Mouse (Mus musculus) stomach, embryonic 16.5 days (tissue): ENCODE data around the gene Itpr3. TPM values are rescaled to one million over a fixed set of nuclear protein-coding genes. Genes with fewer than 3 reads are reported as not detected.

Source experiments
- ATAC-seq: fragments of 200-750 bp; cut with Nextera tagmentation; 2 replicates; pipeline ENCODE4 v1.8.0; 2017; ENCODE audit warnings: moderate number of reproducible peaks, moderate TSS enrichment; ENCODE audit not compliant: insufficient read depth, low FRiP score
- H3K27ac ChIP-seq: fragments of 300-500 bp; sonication (generic); 2 replicates; pipeline ENCODE4 v1.5.1; 2014; ENCODE audit warnings: low read length
- H3K27me3 ChIP-seq: fragments of 300-500 bp; sonication (generic); 2 replicates; pipeline ENCODE4 v1.6.1; 2014; ENCODE audit warnings: low read length, control low read depth, mixed read lengths; ENCODE audit not compliant: control insufficient read depth, insufficient read depth
- H3K36me3 ChIP-seq: fragments of 300-500 bp; sonication (generic); 2 replicates; pipeline ENCODE4 v1.6.1; 2014; ENCODE audit warnings: low read length; ENCODE audit not compliant: control insufficient read depth, insufficient read depth
- H3K4me1 ChIP-seq: fragments of 300-500 bp; sonication (generic); 2 replicates; pipeline ENCODE4 v1.6.1; 2014; ENCODE audit warnings: low read length, control low read depth, mixed read lengths; ENCODE audit not compliant: control insufficient read depth, insufficient read depth
- H3K4me2 ChIP-seq: fragments of 300-500 bp; sonication (generic); 2 replicates; pipeline ENCODE4 v1.6.1; 2014; ENCODE audit warnings: low read depth, low read length, mixed read lengths
- H3K4me3 ChIP-seq: fragments of 300-500 bp; sonication (generic); replicated peaks from 2 replicates; pipeline ENCODE4 v1.5.1; 2014; ENCODE audit warnings: mild to moderate bottlenecking, low read length
- H3K9ac ChIP-seq: fragments of 300-500 bp; sonication (generic); 2 replicates; pipeline ENCODE4 v1.6.1; 2014; ENCODE audit warnings: low read length
- H3K9me3 ChIP-seq: fragments of 300-500 bp; sonication (generic); replicated peaks from 2 replicates; pipeline ENCODE4 v1.6.1; 2016; ENCODE audit warnings: low read length, control low read depth; ENCODE audit not compliant: control insufficient read depth
- WGBS: fragments of 180-500 bp; shearing (Covaris S2); extraction: QIAGEN DNeasy Blood & Tissue Kit; methylation state at CpG from one replicate; pipeline ENCODE4 v1.1.7; 2014; 5-methylcytosine and 5-hydroxymethylcytosine counted together
- polyA plus RNA-seq: library from polyadenylated mRNA; unstranded; fragments of >200 nt; fragmentation: Nextera tagmentation; extraction: Ambion mirVana; gene quantifications from 2 replicates; pipeline ENCODE4 v1.2.1, GENCODE M21; 2015

The Itpr3 gene
- polyA plus RNA-seq, 1 experiment from 2014 or later: 15.0 TPM

- no peak overlapping the region for H3K4me3 ChIP-seq
- no peaks in the 10 kb centered on the region for H3K36me3 ChIP-seq
- ATAC-seq: no peak
- H3K4me1 ChIP-seq: peaks cover 8% of the 10 kb centered on the region; the same call in 1 of the 2 replicates
- WGBS: 83% methylated on average over 6 of the region's 6 CpGs
- H3K9ac ChIP-seq: no peak overlapping the region
- H3K27ac ChIP-seq: no peak overlapping the region
- H3K27me3 ChIP-seq: no peaks in the 10 kb centered on the region
- H3K9me3 ChIP-seq: no peaks in the 10 kb centered on the region
- no peak overlapping the region for H3K4me2 ChIP-seq
These were observed 101.3 kb downstream of the Itpr3 start for GRCm38 (mm10) chr17:27158439-27158838.

GRCm38 (mm10) chr17:27159169-27159568 is 102.1 kb downstream of the Itpr3 start:
- H3K4me2 ChIP-seq: no peak overlapping the region
- H3K36me3 ChIP-seq: no peaks in the 10 kb centered on the region
- ATAC-seq: no peak
- peaks cover under 1% of the 10 kb centered on the region; the same call in 1 of the 2 replicates for H3K4me1 ChIP-seq
- 71% methylated on average over 7 of the region's 7 CpGs for WGBS
- H3K9me3 ChIP-seq: no peaks in the 10 kb centered on the region
- H3K9ac ChIP-seq: no peak overlapping the region
- no peaks in the 10 kb centered on the region for H3K27me3 ChIP-seq
- H3K4me3 ChIP-seq: no peak overlapping the region
- H3K27ac ChIP-seq: no peak overlapping the region

GRCm38 (mm10) chr17:27160905-27161304 is 103.8 kb downstream of the Itpr3 start:
- H3K36me3 ChIP-seq: no peaks in the 10 kb centered on the region
- H3K4me3 ChIP-seq: no peak overlapping the region
- no peaks in the 10 kb centered on the region for H3K9me3 ChIP-seq
- H3K27me3 ChIP-seq: no peaks in the 10 kb centered on the region
- no peak overlapping the region for H3K4me2 ChIP-seq
- ATAC-seq: no peak
- WGBS: 58% methylated on average over 4 of the region's 4 CpGs
- 0 out of 2 replicates have a peak overlapping the region, but pooled peaks have one; percentile 43 for H3K9ac ChIP-seq
- peak overlapping the region; percentile 41; the same call in 1 of the 2 replicates for H3K27ac ChIP-seq
- no peaks in the 10 kb centered on the region; the same call in 1 of the 2 replicates for H3K4me1 ChIP-seq

DNA sequence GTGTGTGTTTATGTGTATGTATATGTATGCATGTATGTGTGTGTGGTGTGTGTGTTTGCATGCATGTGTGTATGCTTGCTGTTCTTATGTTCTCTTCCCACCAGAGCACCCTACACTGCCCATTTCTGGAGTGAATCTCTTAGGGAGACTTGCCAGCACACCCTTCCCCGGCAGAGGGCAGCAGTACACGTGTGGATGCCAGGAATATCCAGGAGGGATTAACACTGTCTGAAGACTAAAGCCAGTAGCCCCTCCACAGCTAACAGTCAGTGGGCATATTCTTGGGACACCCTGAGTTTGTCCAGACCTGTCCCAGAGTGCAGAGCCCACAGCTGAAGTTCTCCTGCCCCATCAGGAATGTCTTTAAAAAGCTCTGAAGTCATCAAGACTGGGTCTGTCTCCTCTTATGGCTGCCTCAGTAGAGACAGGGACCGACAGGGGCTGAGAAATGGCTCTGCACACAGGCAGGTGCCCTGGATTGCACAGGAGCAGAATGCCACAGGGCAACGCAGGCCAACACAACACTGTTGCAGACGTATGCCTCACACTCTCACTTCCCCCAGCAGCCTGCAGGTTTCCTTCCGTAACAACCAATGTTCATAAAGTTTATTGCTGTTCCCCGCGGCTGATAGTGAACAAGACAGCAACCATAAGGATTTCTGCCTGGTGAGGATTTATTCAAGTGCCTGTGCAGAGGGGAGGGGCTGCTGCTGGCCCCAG is 108.1 kb downstream of the Itpr3 start:
- no peaks in the 10 kb centered on the region for H3K9me3 ChIP-seq

GRCm38 (mm10) chr17:27166901-27167300 is 109.8 kb downstream of the Itpr3 start:
- WGBS: 70% methylated on average over 6 of the region's 6 CpGs
- ATAC-seq: no peak
- H3K36me3 ChIP-seq: no peaks in the 10 kb centered on the region
- no peaks in the 10 kb centered on the region for H3K9me3 ChIP-seq
- no peaks in the 10 kb centered on the region for H3K4me1 ChIP-seq
- H3K9ac ChIP-seq: no peak overlapping the region
- H3K4me2 ChIP-seq: no peak overlapping the region
- H3K4me3 ChIP-seq: no peak overlapping the region
- no peak overlapping the region for H3K27ac ChIP-seq
- no peaks in the 10 kb centered on the region for H3K27me3 ChIP-seq

More for the DNA sequence above, 108.1 kb downstream of the Itpr3 start:
- Histone ChIP-seq H3K4me2 (no peak overlapping the region), H3K4me3 (no peak overlapping the region), H3K4me1 (no peaks in the 10 kb centered on the region; the same call in 1 of the 2 replicates), H3K27me3 (no peaks in the 10 kb centered on the region), H3K9ac (no peak overlapping the region), H3K27ac (0 out of 2 replicates have a peak overlapping the region, but pooled peaks have one; percentile 4), H3K36me3 (no peaks in the 10 kb centered on the region)
- 54% methylated on average over 8 of the region's 8 CpGs for WGBS
- peak; percentile 39; the same call in 1 of the 2 replicates for ATAC-seq

DNA sequence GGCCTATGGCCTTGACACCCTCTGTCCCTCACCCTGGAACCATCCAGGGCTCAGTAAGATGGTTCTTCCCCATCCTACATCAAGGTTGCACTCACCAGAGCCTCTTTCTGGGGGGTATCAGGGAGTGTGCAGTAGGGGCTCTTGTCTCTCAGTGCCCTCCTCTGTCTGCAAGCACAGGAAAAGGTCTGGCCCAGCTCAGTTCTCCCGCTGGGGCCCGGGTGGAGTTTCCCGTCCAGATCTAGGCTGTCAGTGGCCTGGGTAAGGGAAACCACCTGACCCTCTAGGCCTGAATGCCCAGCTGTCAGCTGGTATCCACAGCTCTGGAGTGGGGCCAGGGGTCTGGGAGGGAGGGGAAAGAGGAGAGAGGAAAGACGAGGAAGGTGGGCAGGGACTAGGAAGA is 110.4 kb downstream of the Itpr3 start, which contains the start of gene Ip6k3:
Gene Ip6k3, minus strand, starts transcription at position 251 of the 400 bp plus-strand sequence.
- no peak within 1 kb of the TSS for H3K4me3 ChIP-seq
- no peak within 1 kb of the TSS for H3K9ac ChIP-seq
- no peaks in the 10 kb centered on the region for H3K27me3 ChIP-seq
- H3K4me2 ChIP-seq: no peak within 1 kb of the TSS
- no peaks in the 10 kb centered on the region for H3K9me3 ChIP-seq
- H3K27ac ChIP-seq: no peak within 1 kb of the TSS
- no peak for ATAC-seq
- no peaks in the 10 kb centered on the region for H3K4me1 ChIP-seq
- H3K36me3 ChIP-seq: no peaks in the 10 kb centered on the region
- 52% methylated on average over 4 of the region's 4 CpGs for WGBS

DNA sequence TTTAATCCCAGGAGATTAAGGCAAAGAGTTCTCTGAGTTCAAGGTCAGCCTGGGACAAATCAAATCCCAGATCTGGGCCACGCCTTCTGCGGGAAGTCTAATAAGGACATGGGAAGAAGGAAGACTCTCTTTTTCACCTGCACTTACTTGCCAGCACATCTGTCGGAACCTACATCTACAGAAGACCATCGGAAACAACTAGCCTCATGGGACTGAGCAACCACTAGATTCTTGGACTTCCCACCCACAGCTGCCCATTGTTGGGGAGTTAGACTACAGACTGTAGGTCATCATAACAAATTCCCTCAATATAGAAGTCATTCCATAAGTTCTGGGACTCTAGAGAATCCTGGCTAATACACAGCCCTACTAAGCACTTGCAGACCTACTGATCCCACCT is 111.5 kb downstream of the Itpr3 start:
- WGBS: 96% methylated on average over 4 of the region's 4 CpGs
- no peak overlapping the region for H3K27ac ChIP-seq
- H3K27me3 ChIP-seq: no peaks in the 10 kb centered on the region
- no peak overlapping the region for H3K4me3 ChIP-seq
- no peak overlapping the region for H3K4me2 ChIP-seq
- no peaks in the 10 kb centered on the region for H3K36me3 ChIP-seq
- H3K4me1 ChIP-seq: no peaks in the 10 kb centered on the region
- H3K9me3 ChIP-seq: no peaks in the 10 kb centered on the region
- no peak overlapping the region for H3K9ac ChIP-seq
- ATAC-seq: no peak

GRCm38 (mm10) chr17:27169952-27170695 is 113.0 kb downstream of the Itpr3 start:
- H3K36me3 ChIP-seq: no peaks in the 10 kb centered on the region
- no peaks in the 10 kb centered on the region for H3K9me3 ChIP-seq
- no peak for ATAC-seq
- H3K27me3 ChIP-seq: no peaks in the 10 kb centered on the region
- no peak overlapping the region for H3K27ac ChIP-seq
- no peak overlapping the region for H3K4me2 ChIP-seq
- H3K4me3 ChIP-seq: no peak overlapping the region
- no peaks in the 10 kb centered on the region for H3K4me1 ChIP-seq
- 74% methylated on average over 11 of the region's 11 CpGs for WGBS
- H3K9ac ChIP-seq: no peak overlapping the region

DNA sequence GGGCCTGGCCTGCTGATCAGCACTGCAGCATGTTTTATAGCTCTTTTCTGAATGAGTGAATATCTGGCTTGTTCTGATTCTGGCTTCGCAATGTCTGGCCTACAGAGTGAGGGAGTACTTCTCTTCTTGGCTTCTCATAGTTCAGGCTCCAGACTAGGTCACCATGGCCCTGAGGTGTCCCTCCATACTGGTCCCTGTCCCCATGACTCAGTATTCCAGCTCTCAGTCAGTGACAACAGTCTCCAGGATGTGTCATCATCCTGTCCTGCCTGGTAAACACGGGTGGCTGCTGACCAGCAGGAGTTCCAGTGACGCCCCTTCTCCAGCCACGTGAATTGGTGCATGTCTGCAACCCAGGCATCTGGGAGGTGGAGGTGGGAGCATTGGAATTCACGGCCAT is 114.0 kb downstream of the Itpr3 start:
- no peaks in the 10 kb centered on the region for H3K4me1 ChIP-seq

More for the DNA sequence above, 114.0 kb downstream of the Itpr3 start:
- H3K27ac ChIP-seq: no peak overlapping the region
- no peak overlapping the region for H3K9ac ChIP-seq
- no peak overlapping the region for H3K4me2 ChIP-seq
- ATAC-seq: no peak
- H3K36me3 ChIP-seq: no peaks in the 10 kb centered on the region
- 74% methylated on average over 5 of the region's 5 CpGs for WGBS
- H3K9me3 ChIP-seq: no peaks in the 10 kb centered on the region
- H3K27me3 ChIP-seq: no peaks in the 10 kb centered on the region
- H3K4me3 ChIP-seq: no peak overlapping the region
